Mouse (Mus musculus) brain, adult 2 months (tissue): ENCODE measurements at regions not wholly inside any gene's neighbourhood (a gene's known extent, or its start where the extent isn't known, plus 50 kb on each side); places are given as distances from the start of the nearest gene placed in this dataset.
"Not testable (repeated sequence)": the region's sequence is repeated elsewhere in the genome, so short reads cannot be mapped to it uniquely, and the experiment has no call there.

Experiments
- DNase-seq: peaks from one replicate; pipeline ENCODE4 v3.0.0; 2011; ENCODE audit warnings: low read depth, low spot score

DNA sequence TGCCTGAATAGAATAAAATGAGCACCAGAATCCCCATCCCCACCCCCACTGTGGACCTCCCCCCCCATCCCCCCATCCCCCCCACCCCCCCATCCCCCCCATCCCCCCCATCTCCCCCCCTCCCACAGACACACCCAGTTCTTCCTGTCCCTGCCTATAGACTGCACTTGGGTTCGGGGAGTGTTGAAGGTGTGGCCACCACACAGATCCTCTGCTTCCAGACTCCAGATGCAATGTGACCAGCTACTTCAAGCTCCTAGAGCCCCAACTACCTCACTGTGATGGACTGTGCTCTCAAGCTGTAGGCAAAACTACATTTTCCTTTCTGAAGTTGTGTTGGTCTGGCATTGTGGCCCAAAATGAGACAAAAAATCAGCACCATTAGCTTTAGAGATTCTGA lies 138.3 kb upstream of the Rybp start:
- DNase-seq = no peak

DNA sequence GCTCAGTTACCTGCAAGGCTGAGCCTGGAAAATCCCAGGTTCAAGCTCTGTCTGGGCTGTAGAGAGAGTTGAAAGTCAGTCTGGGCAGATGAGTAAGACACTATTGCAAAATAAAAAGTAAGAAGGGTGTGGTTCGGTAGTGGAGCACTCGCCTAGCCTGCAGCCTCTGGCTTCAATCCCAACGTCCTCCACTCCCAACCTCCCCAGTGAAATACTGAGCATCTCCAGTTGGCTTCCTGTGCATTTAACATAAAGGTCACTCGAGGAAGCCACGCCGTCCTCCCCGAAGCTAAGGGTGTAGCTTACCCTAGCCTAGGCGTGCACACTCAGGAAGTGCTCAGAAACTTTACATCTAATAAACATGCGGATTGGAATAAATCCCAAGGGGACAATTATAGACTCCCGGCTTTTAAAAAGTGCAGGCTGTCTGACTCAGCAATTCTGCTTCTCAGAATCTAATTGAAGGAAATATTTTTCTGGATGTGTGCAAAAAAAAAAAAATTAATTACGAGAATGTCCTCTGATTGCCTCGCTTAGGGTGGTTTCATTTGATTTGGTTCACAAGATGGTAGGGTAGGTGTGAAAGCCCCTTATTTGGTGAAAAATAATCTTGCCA lies 137.6 kb upstream of the Rybp start:
- no peak for DNase-seq

DNA sequence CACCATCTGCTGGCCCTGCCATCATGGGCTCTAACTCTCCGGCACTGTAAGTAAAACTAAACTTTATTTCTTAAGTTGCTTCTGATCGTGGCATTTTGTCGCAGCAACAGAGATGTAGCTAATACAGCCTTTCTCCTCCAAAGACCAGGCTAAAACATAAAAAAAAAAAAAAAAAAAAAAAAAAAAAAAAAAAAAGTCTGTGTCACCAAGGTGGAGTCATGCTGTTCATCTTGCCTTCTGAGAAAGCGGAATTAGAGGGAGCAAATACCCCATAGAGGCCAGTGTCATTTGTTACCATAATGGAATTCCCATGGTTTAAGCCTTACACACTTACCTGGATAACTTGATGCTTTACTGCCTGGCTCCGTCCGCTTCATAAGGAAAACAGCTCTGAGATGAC lies 136.9 kb upstream of the Rybp start:
- no peak for DNase-seq

GRCm38 (mm10) chr6:100423636-100424035 lies 136.4 kb upstream of the Rybp start:
- no peak for DNase-seq

DNA sequence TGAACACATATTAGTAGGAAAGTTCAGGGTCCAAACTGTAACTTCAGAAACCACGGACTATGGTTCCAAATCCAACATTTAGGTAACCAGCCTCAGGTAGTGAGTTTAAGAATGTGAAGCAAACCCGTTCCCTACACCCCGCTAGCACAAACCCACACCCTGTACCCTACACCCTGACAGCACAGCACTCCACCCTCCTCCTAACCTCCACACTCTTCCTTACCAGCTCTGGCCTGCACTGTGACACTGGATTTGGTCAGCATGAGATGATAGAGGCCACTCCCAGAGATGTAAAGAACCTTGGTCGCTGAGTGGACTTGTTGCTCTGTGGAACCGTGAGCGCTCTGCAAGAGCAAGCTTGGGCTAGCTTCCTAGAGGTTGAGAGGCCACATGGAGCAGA lies 135.3 kb upstream of the Rybp start:
- DNase-seq = no peak

GRCm38 (mm10) chr6:100421706-100422578 lies 134.7 kb upstream of the Rybp start:
- no peak for DNase-seq

- no peak for DNase-seq
These were observed 133.3 kb upstream of the Rybp start for GRCm38 (mm10) chr6:100420602-100421001.

DNA sequence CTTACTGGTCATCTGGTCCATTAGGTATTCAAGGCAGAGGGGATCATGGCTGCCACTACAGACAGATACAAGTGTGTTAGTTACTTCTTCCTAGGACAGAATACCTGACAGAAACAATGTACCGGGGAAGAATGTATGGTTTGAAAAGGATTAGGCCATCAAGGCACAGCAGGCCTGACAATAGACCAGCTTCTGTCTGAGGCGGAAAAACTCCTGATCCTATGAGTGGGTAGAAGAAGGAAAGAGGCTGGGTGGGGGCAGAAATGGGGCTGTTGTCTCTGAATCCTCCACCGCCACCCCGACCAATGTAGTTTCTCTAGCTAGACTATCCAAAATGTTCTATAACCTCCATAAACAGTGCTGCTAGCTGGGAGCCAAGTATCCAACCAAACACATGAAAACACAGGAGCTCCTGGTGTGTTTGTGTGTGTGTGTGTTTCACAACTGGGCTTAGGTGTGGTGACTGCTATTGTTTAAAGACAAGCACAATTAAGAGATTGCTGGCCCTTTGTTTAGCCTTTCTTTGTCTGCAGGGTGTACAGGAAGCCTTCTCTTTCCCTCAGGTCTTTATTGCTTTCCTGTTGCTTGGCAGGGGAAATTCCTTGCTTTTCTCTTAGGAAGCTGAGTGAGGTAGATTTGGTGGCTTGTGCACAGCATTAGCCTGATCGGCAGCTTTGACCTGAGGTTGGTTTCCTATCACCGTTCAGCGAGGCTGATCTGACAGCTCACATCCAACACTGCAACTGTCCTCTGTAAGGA lies 132.7 kb upstream of the Rybp start:
- DNase-seq = no peak

GRCm38 (mm10) chr6:100416046-100416445 lies 128.8 kb upstream of the Rybp start:
- DNase-seq = peak; percentile 13

GRCm38 (mm10) chr6:100415514-100415913 lies 128.2 kb upstream of the Rybp start:
- peak; percentile 20 for DNase-seq

DNA sequence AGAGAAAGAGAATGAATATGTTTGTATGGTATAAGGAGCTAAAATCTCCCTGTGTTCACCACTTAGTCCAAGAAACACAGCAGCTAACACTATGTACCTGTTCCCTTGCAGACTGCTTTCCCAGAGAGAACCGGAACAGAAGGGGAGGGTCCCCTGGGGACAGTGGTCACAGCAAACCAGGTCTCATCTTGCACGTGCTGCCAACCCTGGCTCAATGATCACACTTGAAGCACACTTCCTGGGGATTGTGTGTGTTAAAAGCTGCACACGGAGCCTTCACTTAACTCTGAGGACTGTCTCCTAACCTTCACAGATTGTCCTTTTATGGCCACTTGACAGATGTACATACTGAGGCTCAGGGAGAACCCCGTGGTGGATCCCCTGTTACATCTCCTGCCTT lies 127.6 kb upstream of the Rybp start:
- DNase-seq = no peak

DNA sequence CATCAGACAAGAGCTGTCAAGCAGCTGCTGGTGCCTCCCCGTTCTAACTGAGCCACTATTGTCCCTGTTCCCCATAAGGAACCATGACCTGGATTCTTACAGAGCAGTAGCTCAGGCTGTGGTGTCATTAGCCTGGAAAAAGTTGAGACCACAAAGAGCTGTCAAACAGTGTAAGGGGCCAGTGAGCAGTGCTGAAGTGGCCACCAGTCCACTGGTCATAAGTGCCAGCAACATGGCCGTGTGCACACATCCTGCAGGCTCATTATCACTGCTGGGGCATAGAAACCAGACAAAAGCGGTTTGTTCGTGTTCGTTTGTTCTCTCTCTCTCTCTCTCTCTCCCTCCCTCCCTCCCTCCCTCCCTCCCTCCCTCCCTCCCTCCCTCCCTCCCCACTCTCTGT lies 125.2 kb upstream of the Rybp start:
- DNase-seq = no peak

DNA sequence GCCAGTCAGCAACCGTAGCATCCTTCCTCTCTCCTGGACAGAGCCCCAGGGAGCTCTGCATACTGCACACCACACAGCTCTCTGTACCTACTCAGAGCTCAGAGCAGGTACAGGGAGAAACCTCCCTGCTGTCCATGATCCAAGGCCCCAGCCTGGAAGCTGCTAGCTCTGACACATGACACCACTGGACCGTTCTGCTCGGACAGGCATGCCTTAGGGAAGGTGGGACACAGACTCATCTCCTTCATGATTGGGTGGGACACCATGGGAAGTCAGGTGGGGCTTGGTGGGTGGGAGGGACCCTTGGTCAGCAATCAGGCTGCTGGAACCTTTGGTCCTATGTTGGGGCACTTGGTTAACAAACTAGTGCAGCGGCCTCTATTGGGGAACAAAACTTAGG lies 124.7 kb upstream of the Rybp start:
- no peak for DNase-seq

- DNase-seq = no peak
These were observed 122.9 kb upstream of the Rybp start for GRCm38 (mm10) chr6:100410067-100410631.

GRCm38 (mm10) chr6:100408826-100409225 lies 121.5 kb upstream of the Rybp start:
- no peak for DNase-seq

- DNase-seq = no peak
These were observed 119.2 kb upstream of the Rybp start for GRCm38 (mm10) chr6:100406504-100406903.

DNA sequence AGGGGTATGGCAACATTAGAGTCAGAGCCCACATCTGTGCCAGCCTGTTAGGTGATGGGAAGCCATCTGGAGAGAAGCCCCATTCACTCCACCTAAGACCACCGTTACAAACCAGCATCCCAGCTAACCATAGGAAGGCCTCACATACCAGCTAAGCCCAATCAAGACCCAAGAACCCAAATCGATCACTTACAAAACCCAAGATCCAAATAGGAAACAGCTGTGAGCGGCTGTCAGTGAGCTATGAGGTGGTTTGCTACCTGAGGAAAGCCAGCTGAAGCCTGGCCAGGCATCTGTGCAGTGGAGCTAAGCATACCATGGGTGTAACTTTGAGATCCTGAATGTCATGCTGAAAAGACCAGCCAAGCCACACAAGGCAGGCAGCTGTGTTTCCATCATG lies 116.9 kb upstream of the Rybp start:
- no peak for DNase-seq

DNA sequence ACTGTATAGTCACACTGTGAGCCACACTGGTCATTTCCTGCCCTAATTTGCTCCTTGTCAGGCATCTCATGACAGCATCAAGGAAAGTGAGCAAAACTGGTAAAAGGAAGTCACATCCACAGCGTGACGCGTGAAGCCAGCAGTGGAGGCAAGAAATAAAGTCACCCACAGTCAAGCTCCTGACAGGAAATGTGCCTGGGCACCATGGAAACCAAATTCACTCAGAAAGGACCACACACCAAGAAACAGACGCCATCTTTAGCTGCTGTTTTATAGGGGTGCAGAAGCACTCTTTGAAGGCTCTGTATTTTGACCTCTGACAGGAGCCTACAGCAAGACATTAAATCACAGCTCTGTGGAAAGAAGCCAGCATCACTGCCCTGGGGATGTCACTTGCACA lies 115.4 kb upstream of the Rybp start:
- no peak for DNase-seq

- DNase-seq = no peak
These were observed 114.4 kb upstream of the Rybp start for GRCm38 (mm10) chr6:100401728-100402127.

DNA sequence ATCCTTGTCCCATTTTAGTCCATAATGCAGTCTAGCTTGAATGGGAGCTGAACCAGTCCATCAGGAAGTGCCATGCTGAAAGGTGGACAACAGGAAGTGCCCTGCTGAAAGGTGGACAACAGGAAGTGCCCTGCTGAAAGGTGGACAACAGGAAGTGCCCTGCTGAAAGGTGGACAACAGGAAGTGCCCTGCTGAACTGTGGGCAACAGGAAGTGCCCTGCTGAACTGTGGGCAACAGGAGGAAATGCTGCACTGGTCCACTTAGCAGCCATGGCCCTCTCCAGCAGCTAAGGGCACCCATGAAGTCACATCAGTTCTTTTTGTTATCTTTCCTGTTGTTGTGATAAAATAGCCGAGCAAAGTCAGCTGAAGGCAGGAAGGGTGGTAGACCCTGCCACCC lies 112.1 kb upstream of the Rybp start:
- DNase-seq = not testable (repeated sequence)

- peak; percentile 82 for DNase-seq
These were observed 109.3 kb upstream of the Rybp start for GRCm38 (mm10) chr6:100396311-100397200.
